Mouse (Mus musculus) natural killer cell, adult 2 months (primary cell): ENCODE measurements around the gene Plod3.

Experiments
- DNase-seq, 2 experiments: peaks; one replicate each; pipeline ENCODE4 v3.0.0; 2022; ENCODE audit warnings: low spot score in 2 of 2

Plod3 gene

GRCm38 (mm10) chr5:137015913-137016312, 29.1 kb downstream of the Plod3 start:
- DNase-seq, result no peak

- no peak for DNase-seq
These were observed 37.5 kb downstream of the Plod3 start for GRCm38 (mm10) chr5:137024318-137024717.

- peak; percentile 58 to 77 for DNase-seq
These were observed 38.3 kb downstream of the Plod3 start for GRCm38 (mm10) chr5:137025132-137025531.

- no peak for DNase-seq
These were observed 39.3 kb downstream of the Plod3 start, which contains the start of gene Vgf for GRCm38 (mm10) chr5:137026092-137026491. Gene Vgf (plus strand): TSS chr5:137026392.

- no peak for DNase-seq
These were observed 41.9 kb downstream of the Plod3 start for GRCm38 (mm10) chr5:137028561-137029272.

DNA sequence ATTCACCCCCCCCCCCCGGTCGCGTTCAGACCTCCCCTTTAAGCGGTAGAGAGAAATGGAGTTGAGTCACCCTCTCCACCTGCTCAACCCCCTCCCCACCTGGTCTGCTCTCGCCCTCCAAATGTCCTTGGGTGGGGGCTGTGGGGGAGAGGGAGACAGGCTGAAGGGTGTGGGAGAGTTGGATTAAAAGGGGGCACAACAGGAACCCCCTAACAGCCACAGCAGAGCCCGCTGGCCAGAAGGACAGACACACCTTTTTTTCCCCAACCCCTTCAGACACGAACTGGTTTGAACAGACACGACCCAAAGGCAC, 42.4 kb downstream of the Plod3 start:
- DNase-seq, result no peak

DNA sequence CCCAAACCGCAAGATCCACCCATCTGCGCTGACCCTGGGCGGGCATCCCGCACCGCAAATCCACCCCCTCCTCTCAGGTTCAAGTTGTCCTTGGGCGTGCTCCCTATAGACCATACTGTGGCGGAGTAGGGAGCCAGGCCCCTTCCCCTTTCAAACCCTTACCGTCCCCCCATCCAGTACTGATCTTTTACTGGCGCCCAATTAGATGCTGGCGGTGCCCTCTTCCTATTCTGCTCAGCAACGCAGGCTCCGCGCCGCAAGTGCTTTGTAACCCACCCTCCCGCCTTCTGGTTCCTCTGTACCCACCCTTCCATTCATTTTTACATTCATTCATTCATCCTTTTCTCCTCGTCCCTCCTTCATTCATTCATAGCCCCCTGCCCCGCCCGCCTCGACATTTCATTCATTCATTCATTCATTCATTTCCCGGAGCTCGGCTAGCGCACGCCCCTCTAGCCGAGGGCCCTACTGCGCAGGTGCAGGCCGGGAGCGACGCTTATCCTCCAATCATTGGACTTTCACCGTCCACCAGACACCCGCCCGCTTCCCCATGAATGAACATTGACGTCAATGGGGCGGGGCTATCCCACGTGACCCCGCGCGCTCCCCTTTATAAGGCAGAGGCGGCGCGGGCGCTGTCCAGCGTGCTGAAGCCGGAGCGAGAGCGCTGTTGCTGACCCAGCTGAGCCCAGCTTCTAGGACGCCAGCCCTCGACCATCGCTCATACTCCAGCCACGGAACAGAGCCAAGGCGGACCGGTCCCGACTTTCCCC, 43.0 kb downstream of the Plod3 start:
- peak; percentile 89 to 95 for DNase-seq

- no peak for DNase-seq
These were observed 43.6 kb downstream of the Plod3 start for GRCm38 (mm10) chr5:137030416-137030810.

- no peak for DNase-seq
These were observed 44.5 kb downstream of the Plod3 start for GRCm38 (mm10) chr5:137031076-137032032.

DNA sequence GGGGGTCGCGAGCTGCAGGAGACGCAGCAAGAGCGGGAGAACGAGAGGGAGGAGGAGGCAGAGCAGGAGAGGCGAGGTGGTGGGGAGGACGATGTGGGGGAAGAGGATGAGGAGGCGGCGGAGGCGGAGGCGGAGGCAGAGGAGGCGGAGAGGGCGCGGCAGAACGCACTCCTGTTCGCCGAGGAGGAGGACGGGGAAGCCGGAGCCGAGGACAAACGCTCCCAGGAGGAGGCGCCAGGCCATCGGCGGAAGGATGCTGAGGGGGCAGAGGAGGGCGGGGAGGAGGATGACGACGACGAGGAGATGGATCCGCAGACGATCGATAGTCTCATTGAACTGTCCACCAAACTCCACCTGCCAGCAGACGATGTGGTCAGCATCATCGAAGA, 45.2 kb downstream of the Plod3 start:
- DNase-seq, result no peak

DNA sequence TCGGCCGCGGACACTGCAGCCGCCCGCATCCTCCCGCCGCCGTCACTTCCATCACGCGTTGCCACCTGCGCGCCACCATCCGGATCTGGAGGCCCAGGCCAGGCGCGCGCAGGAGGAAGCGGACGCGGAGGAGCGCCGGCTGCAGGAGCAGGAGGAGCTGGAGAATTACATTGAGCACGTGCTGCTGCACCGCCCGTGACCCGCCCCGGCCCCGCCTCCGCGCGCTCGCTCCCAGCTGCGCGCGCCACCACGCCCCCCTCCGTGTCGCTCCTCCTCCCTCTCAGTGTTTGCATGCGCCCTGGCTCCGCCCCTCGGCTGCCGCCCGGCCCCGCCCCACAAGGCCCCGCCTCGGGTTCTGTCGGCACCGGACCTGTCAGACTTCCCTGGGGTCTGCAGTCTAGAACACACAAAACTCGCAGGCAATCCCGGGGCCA, 45.8 kb downstream of the Plod3 start:
- DNase-seq, result peak; percentile 44 to 78

DNA sequence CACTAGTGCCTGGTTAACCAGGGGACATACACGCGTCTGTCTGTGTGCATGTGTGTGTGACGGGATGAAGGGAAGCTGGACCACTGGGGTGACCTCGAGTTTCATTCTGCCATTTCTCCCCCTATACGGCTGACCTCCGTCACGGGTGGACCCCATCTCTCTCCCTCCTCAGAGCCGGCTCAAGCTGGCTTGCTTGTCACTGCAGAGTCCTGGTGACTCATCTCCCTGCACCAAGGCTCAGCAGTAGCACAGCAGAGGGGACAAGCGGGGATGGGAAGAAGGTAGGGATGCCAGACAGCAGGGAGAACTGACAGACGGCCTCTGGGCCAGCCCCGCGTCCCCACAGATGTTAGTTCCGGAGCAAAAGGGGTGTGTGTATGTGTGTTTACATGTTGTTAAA, 49.4 kb downstream of the Plod3 start:
- no peak for DNase-seq

DNA sequence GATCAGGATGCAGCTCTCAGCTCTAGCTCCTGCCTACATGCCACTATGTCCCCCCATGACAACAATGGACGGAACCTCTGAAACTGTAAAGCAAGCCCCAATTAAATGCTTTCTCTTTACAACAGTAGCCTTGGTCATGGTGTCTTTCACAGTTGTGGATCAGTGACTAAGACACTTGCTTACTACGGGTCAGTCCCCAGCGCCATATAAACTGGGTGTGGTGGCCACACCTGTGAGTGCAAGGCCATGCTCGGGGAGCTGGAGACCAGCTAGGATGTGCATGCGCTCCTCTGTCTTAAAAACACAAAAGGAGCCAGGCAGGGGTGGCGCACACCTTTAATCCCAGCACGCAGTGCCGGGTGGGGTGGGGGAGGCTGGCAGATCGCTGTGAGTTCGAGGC, 52.6 kb downstream of the Plod3 start:
- DNase-seq, result no peak

GRCm38 (mm10) chr5:137041442-137041841, 54.6 kb downstream of the Plod3 start:
- DNase-seq, result no peak

- DNase-seq, result no peak
These were observed 57.2 kb downstream of the Plod3 start for GRCm38 (mm10) chr5:137043997-137044396.

- peak; percentile 88 to 94 for DNase-seq
These were observed 58.8 kb downstream of the Plod3 start, which contains the start of gene Ap1s1 for GRCm38 (mm10) chr5:137045402-137046323. Gene Ap1s1 (minus strand): TSS chr5:137046135.
